Mouse (Mus musculus) hindbrain, embryonic 14.5 days (tissue): Measurements from ENCODE around the gene Btn1a1. TPM values are rescaled to one million over a fixed set of nuclear protein-coding genes. Genes with fewer than 3 reads are reported as not detected.

Source experiments
- ATAC-seq: fragments of 200-750 bp; cut with Nextera tagmentation; 2 replicates; pipeline ENCODE4 v1.8.0; 2017; ENCODE audit warnings: moderate number of reproducible peaks, mild to moderate bottlenecking, moderate TSS enrichment, moderate library complexity; ENCODE audit not compliant: low FRiP score
- DNase-seq: peaks from one replicate; pipeline ENCODE4 v3.0.0-alpha.2; 2015; ENCODE audit warnings: low spot score
- H3K27ac ChIP-seq: fragments of 300-500 bp; sonication (generic); 2 replicates; pipeline ENCODE4 v1.5.1; 2014; ENCODE audit warnings: mild to moderate bottlenecking, moderate library complexity
- H3K27me3 ChIP-seq: fragments of 300-500 bp; sonication (generic); 2 replicates; pipeline ENCODE4 v1.6.1; 2014; ENCODE audit warnings: mild to moderate bottlenecking, low read length, mixed read lengths; ENCODE audit not compliant: control insufficient read depth, insufficient read depth
- H3K36me3 ChIP-seq: fragments of 300-500 bp; sonication (generic); replicated peaks from 2 replicates; pipeline ENCODE4 v1.6.1; 2014; ENCODE audit not compliant: control insufficient read depth, insufficient read depth
- H3K4me1 ChIP-seq: fragments of 300-500 bp; sonication (generic); replicated peaks from 2 replicates; pipeline ENCODE4 v1.6.1; 2014; ENCODE audit warnings: antibody characterized with exemption, low read length, mixed read lengths; ENCODE audit not compliant: control insufficient read depth, insufficient read depth
- H3K4me2 ChIP-seq: fragments of 300-500 bp; sonication (generic); replicated peaks from 2 replicates; pipeline ENCODE4 v1.6.1; 2014; ENCODE audit warnings: mild to moderate bottlenecking, moderate library complexity
- H3K4me3 ChIP-seq: fragments of 300-500 bp; sonication (generic); replicated peaks from 2 replicates; pipeline ENCODE4 v1.5.1; 2014; ENCODE audit warnings: mild to moderate bottlenecking, low read length
- H3K9ac ChIP-seq: fragments of 300-500 bp; sonication (generic); 2 replicates; pipeline ENCODE4 v1.6.1; 2014
- H3K9me3 ChIP-seq: fragments of 300-500 bp; sonication (generic); 2 replicates; pipeline ENCODE4 v1.6.1; 2016; ENCODE audit warnings: low read length; ENCODE audit not compliant: control insufficient read depth
- WGBS: fragments of 180-500 bp; shearing (Covaris S2); extraction: QIAGEN DNeasy Blood & Tissue Kit; methylation state at CpG from one replicate; pipeline ENCODE4 v1.1.7; 2014; 5-methylcytosine and 5-hydroxymethylcytosine counted together
- polyA plus RNA-seq: library from polyadenylated mRNA; unstranded; fragments of >200 nt; fragmentation: Nextera tagmentation; extraction: Ambion mirVana; gene quantifications from 2 replicates; pipeline ENCODE4 v1.2.1, GENCODE M21; 2014

The Btn1a1 gene
- polyA plus RNA-seq: 0.05 TPM in 1 of 2 replicates, not detected in the other

DNA sequence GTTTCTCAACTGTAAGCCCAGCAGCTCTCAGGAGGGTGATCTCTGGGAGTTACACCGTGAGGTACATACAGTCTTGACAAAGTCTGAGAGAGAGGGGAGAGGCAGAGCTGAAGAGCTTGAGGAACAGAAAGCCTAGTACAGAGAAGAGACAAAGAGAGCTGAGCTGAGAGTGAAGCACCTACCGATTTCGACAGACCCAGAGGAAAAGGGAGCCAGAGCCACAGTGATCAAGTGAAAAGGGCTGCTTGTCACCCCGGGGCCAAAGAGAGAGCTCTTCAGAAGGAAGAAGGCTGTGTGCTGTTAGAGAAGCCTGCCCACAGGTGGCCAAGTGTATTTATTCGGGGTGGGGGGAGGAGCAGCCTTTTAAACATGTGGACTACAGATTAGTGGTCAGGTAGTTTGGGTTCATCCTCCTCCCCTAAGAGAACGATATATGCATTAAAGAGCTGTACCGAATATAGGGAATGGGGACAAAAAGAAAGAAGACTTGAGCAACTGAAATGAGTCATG lies at the start of gene Btn1a1:
Gene Btn1a1, minus strand, starts transcription at position 302 of the 510 bp plus-strand sequence.
- H3K27ac ChIP-seq: no peak within 1 kb of the TSS
- ATAC-seq (no peak), DNase-seq (no peak)
- peak within 1 kb of the TSS; percentile 55 for H3K4me3 ChIP-seq
- H3K9ac ChIP-seq: peak within 1 kb of the TSS; percentile 60
- peak within 1 kb of the TSS; percentile 79 for H3K4me2 ChIP-seq
- H3K4me1 ChIP-seq: peaks cover 18% of the 10 kb centered on the region
- 0% methylated on average over 7 of the region's 7 CpGs for WGBS
- H3K27me3 ChIP-seq: peaks cover 14% of the 10 kb centered on the region
- H3K9me3 ChIP-seq: no peaks in the 10 kb centered on the region
- H3K36me3 ChIP-seq: no peaks in the 10 kb centered on the region

DNA sequence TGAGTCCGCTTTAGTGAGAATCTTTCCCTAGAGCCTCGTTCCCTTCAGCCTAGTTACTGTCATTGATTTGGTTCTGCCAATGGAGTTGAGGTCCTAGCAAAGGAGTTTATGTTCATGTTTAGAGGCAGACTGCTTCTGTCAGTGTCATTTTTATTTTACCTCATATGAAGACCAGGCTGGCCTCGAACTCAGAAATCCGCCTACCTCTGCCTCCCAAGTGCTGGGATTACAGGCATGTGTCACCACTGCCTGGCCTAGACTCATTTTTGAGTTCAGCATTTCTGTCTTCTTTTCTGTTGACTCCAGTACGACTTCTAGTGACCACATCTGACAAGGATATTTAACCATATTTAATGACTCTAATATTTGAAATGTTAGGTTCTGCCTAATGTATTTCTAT lies 49.6 kb upstream of the Btn1a1 start:
- Histone ChIP-seq H3K9me3 (no peaks in the 10 kb centered on the region), H3K4me2 (no peak overlapping the region), H3K36me3 (no peaks in the 10 kb centered on the region), H3K4me1 (0 out of 2 replicates have a peak, but pooled peaks cover 6% of the 10 kb centered on the region), H3K9ac (no peak overlapping the region), H3K27me3 (no peaks in the 10 kb centered on the region), H3K27ac (no peak overlapping the region), H3K4me3 (no peak overlapping the region)
- 85% methylated on average over 5 of the region's 5 CpGs for WGBS
- ATAC-seq (no peak), DNase-seq (no peak)

DNA sequence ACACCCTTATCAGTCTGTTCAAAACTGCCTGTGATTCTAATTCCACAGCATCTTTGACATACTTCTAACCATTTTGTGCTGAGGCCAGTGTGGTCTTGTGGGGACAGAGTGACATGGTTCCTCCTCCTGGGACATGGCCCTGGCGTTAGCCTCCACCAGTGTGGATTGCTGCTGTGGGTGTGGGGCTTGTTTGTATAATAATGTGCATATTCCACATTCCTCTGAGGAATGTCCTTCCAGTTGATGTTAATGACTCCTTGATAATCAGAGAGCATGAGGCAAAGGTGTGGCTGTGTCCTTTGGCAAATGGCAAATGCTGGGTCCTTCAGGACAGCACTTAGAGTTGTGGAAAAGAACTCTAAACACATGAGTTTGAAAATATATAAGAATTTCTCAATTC lies 47.8 kb upstream of the Btn1a1 start:
- Histone ChIP-seq H3K36me3 (no peaks in the 10 kb centered on the region), H3K9ac (no peak overlapping the region), H3K27me3 (no peaks in the 10 kb centered on the region), H3K4me2 (no peak overlapping the region), H3K4me1 (0 out of 2 replicates have a peak, but pooled peaks cover 6% of the 10 kb centered on the region), H3K9me3 (no peaks in the 10 kb centered on the region), H3K4me3 (no peak overlapping the region), H3K27ac (no peak overlapping the region)
- DNase-seq: no peak
- 85% methylated on average over 1 of the region's 1 CpGs for WGBS
- no peak for ATAC-seq

DNA sequence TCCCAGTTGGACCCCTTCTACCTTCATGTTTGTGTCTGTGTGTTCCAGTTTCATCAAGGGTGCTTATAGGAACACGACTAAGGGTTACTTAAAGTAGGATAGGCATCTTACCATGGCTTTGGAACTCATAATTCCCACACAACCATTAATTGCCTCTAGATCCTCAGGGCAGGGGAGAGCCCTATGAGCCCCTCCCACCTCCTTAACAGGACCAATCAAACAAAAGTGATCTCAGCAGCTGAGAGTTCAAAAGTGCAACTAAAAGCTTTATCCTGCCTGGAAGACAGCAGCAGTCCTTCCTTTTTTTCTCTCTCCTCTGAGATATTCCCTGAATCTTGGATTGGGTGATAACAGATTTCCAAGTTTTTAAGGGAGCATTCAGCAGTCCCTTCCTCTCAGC lies 44.4 kb upstream of the Btn1a1 start:
- WGBS: 53% methylated on average over 1 of the region's 1 CpGs
- no peaks in the 10 kb centered on the region for H3K9me3 ChIP-seq
- H3K27me3 ChIP-seq: 0 out of 2 replicates have a peak, but pooled peaks cover 5% of the 10 kb centered on the region
- no peak for ATAC-seq
- H3K36me3 ChIP-seq: no peaks in the 10 kb centered on the region
- 0 out of 2 replicates have a peak, but pooled peaks cover 7% of the 10 kb centered on the region for H3K4me1 ChIP-seq
- H3K9ac ChIP-seq: no peak overlapping the region
- no peak for DNase-seq
- H3K4me3 ChIP-seq: no peak overlapping the region
- no peak overlapping the region for H3K27ac ChIP-seq
- H3K4me2 ChIP-seq: no peak overlapping the region

DNA sequence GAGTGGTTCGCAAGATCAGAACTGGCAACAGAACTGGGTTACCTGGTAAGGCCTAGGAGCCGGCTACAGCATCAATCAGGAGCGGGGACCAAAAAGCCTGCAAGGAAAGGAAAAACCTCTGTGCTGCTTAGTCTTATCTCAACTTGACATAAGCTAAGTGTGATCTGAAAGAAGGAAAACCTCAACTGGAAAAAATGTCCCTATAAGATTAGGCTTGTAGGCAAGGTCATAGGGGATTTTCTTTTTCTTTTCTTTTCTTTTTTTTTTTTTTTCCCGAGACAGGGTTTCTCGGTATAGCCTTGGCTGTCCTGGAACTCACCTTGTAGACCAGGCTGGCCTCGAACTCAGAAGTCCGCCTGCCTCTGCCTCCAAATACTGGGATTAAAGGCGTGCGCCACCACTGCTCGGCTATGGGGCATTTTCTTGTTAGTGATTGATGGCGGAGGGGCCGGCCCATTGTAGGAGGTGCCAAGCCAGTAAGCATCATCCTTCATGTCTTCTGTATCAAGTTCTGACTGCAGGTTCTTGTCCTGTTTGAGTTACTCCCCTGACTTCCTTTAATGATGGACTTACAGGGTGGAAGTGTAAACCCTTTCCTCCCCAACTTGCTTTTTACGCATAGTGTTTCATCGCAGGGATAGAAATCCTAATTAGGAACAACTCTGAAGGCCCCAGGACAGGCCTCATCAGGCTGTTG lies 41.3 kb upstream of the Btn1a1 start:
- Histone ChIP-seq H3K4me2 (0 out of 2 replicates have a peak overlapping the region, but pooled peaks have one; percentile 38), H3K4me3 (no peak overlapping the region), H3K36me3 (no peaks in the 10 kb centered on the region), H3K4me1 (0 out of 2 replicates have a peak, but pooled peaks cover 7% of the 10 kb centered on the region), H3K27me3 (0 out of 2 replicates have a peak, but pooled peaks cover 8% of the 10 kb centered on the region), H3K9me3 (no peaks in the 10 kb centered on the region), H3K9ac (no peak overlapping the region), H3K27ac (no peak overlapping the region)
- ATAC-seq: no peak
- no peak for DNase-seq
- WGBS: 22% methylated on average over 14 of the region's 14 CpGs

DNA sequence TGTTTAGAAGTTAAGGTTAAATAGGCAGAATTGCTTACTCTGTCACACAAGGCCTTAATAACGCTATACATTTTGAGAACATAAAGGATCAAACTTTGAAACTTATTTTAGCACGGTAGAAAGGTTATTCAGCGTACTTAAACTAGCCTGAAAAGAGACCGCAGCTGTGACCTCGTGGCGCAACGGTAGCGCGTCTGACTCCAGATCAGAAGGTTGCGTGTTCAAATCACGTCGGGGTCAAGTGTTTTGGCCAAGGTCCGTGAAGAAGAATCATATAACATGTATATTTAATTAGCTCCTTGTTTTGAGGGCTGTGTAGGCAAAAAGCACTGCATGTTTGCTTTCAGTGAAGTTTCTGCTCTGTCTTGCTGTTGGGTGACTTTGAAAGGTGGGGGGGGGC lies 40.6 kb upstream of the Btn1a1 start:
- H3K9me3 ChIP-seq: no peaks in the 10 kb centered on the region
- H3K27ac ChIP-seq: no peak overlapping the region
- 4% methylated on average over 13 of the region's 13 CpGs for WGBS
- H3K4me3 ChIP-seq: peak overlapping the region; percentile 4
- 0 out of 2 replicates have a peak, but pooled peaks cover 7% of the 10 kb centered on the region for H3K4me1 ChIP-seq
- no peak overlapping the region for H3K9ac ChIP-seq
- 0 out of 2 replicates have a peak, but pooled peaks cover 13% of the 10 kb centered on the region for H3K27me3 ChIP-seq
- H3K36me3 ChIP-seq: no peaks in the 10 kb centered on the region
- ATAC-seq (no peak), DNase-seq (peak; percentile 71)
- H3K4me2 ChIP-seq: peak overlapping the region; percentile 38

DNA sequence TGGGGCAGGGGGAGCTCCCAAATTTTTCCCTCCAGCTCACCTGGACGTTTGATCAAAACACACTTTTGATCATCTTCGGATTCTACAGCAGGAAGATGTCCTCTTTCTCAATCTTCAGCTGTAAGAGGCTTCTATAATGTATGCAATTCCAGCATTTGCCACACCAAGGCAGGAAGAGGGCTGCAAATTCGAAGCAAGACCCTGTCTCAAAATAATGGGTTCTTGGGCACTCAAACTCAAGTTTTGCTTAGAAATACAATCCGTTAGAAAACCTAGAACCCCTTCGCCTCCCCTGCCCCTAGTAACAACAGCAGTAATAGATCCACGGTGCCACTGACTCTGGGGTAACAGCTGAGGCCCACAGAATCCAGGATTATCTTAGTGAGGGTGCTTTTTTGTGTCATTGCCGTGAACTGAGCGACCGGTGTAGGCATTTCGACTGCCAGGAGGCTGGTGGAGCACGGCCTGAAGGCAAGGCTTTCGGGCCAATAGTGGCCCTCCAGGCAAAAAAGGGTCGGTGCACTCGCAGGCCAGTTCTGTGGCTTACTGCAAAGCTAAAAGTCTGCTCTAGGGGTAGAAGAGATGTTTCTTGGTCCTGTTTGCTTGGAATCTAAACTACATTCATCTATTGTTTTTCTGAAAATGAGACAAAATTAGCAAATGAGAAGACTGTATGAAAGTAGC lies 40.1 kb upstream of the Btn1a1 start:
- WGBS: 6% methylated on average over 14 of the region's 14 CpGs
- Histone ChIP-seq H3K9me3 (no peaks in the 10 kb centered on the region), H3K27me3 (0 out of 2 replicates have a peak, but pooled peaks cover 13% of the 10 kb centered on the region), H3K36me3 (no peaks in the 10 kb centered on the region), H3K4me3 (peak overlapping the region; percentile 4), H3K27ac (no peak overlapping the region), H3K4me1 (0 out of 2 replicates have a peak, but pooled peaks cover 7% of the 10 kb centered on the region), H3K9ac (no peak overlapping the region), H3K4me2 (peak overlapping the region; percentile 38)
- ATAC-seq: no peak
- no peak for DNase-seq

DNA sequence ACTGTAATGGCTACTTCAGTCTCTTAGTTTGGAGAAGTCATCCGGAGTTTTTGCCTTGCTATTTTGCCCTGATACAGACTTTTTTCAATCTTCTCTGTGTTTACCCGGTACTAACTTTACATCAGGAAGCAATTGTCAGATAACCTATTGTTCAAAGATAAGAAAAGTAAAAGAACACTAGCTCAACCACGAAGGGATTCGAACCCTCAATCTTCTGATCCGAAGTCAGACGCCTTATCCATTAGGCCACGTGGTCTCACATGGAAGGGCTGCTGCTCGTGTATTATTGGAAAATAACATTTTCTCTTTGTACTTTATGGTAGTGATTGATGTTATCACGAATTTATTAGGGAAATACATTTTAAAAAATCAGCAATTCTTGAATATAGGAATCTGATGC lies 38.1 kb upstream of the Btn1a1 start:
- no peak overlapping the region for H3K4me3 ChIP-seq
- H3K27me3 ChIP-seq: peaks cover 25% of the 10 kb centered on the region
- no peak overlapping the region for H3K27ac ChIP-seq
- DNase-seq: peak; percentile 87
- H3K4me1 ChIP-seq: 0 out of 2 replicates have a peak, but pooled peaks cover 7% of the 10 kb centered on the region
- no peak overlapping the region for H3K9ac ChIP-seq
- H3K36me3 ChIP-seq: no peaks in the 10 kb centered on the region
- no peak for ATAC-seq
- WGBS: 1% methylated on average over 9 of the region's 9 CpGs
- peak overlapping the region; percentile 21; the same call in 1 of the 2 replicates for H3K4me2 ChIP-seq
- H3K9me3 ChIP-seq: no peaks in the 10 kb centered on the region

DNA sequence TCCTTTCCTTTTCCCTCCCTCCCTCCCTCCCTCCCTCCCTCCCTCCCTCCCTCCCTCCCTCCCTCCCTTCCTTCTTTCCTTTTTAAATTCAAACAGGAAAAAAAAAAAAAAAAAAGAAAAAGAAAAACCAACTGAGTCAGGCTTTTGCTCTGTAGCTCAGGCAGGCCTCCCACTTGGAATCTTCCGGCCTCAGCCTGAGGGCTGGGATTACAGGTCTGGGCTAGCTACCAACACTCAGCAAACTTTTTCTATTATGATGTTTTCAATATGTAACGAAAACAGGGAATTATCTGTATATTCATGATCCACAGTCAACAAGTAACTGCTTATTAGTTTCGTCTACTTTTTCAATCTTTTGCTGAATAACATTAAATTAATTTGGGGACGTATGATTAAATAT lies 37.2 kb upstream of the Btn1a1 start:
- Histone ChIP-seq H3K36me3 (no peaks in the 10 kb centered on the region), H3K27ac (no peak overlapping the region)
- ATAC-seq: no peak

More for the DNA sequence above, 37.2 kb upstream of the Btn1a1 start:
- Histone ChIP-seq H3K4me2 (no peak overlapping the region), H3K9ac (no peak overlapping the region), H3K27me3 (peaks cover 34% of the 10 kb centered on the region), H3K4me1 (0 out of 2 replicates have a peak, but pooled peaks cover 11% of the 10 kb centered on the region), H3K9me3 (no peaks in the 10 kb centered on the region), H3K4me3 (no peak overlapping the region)
- WGBS: 38% methylated on average over 4 of the region's 4 CpGs
- no peak for DNase-seq
